Mouse (Mus musculus): Measurements from ENCODE around the gene Zfp114. TPM values are rescaled to one million over a fixed set of nuclear protein-coding genes. Genes with fewer than 3 reads are reported as not detected.

The Zfp114 gene
- polyA plus RNA-seq (2014; fragmentation: Nextera tagmentation; extraction: Ambion mirVana) = 5.0 and 6.3 TPM in 2 replicates

GRCm38 (mm10) chr7:24174618-24175336 is at the start of gene Zfp114:
Gene Zfp114 (plus strand): TSS chr7:24175060.
- Histone ChIP-seq H3K4me2 (ENCODE audit: low read length) (peak within 1 kb of the TSS; percentile 41), H3K9me3 (ENCODE audit: control insufficient read depth, low read length) (no peaks in the 10 kb centered on the region), H3K36me3 (ENCODE audit: control insufficient read depth, insufficient read depth, low read length) (no peaks in the 10 kb centered on the region), H3K9ac (ENCODE audit: low read length) (peak within 1 kb of the TSS; percentile 59), H3K27ac (ENCODE audit: low read depth) (peak within 1 kb of the TSS; percentile 36; the same call in 1 of the 2 replicates), H3K4me1 (replicated peaks; ENCODE audit: control insufficient read depth, insufficient read depth, low read length) (peaks cover 3% of the 10 kb centered on the region; the same call in 1 of the 2 replicates), H3K27me3 (replicated peaks; ENCODE audit: control insufficient read depth, insufficient read depth, low read length) (no peaks in the 10 kb centered on the region), H3K4me3 (ENCODE audit: low read depth, low read length) (peak within 1 kb of the TSS; percentile 54)
- peak; percentile 91 for ATAC-seq (replicated peaks; ENCODE audit: low FRiP score, low TSS enrichment, low read depth)
- DNase-seq (ENCODE audit: low spot score) = peak; percentile 92
- 11% methylated on average over 23 of the region's 23 CpGs for WGBS

GRCm38 (mm10) chr7:24133425-24133995 is 41.4 kb upstream of the Zfp114 start:
- ATAC-seq (replicated peaks; ENCODE audit: low FRiP score, low TSS enrichment, low read depth) (no peak; the same call in 1 of the 2 replicates), DNase-seq (ENCODE audit: low spot score) (peak; percentile 41)
- Histone ChIP-seq H3K27me3 (replicated peaks; ENCODE audit: control insufficient read depth, insufficient read depth, low read length) (no peaks in the 10 kb centered on the region), H3K4me1 (replicated peaks; ENCODE audit: control insufficient read depth, insufficient read depth, low read length) (peaks cover 14% of the 10 kb centered on the region), H3K36me3 (ENCODE audit: control insufficient read depth, insufficient read depth, low read length) (peaks cover 23% of the 10 kb centered on the region), H3K27ac (ENCODE audit: low read depth) (0 out of 2 replicates have a peak overlapping the region, but pooled peaks have one; percentile 1), H3K4me3 (ENCODE audit: low read depth, low read length) (peak overlapping the region; percentile 74), H3K9me3 (ENCODE audit: control insufficient read depth, low read length) (no peaks in the 10 kb centered on the region), H3K4me2 (ENCODE audit: low read length) (peak overlapping the region; percentile 90), H3K9ac (ENCODE audit: low read length) (peak overlapping the region; percentile 71)
- 17% methylated on average over 6 of the region's 6 CpGs for WGBS

- DNase-seq (ENCODE audit: low spot score) = peak; percentile 87
- 0 out of 2 replicates have a peak within 1 kb of the TSS, but pooled peaks have one; percentile 1 for H3K27ac ChIP-seq (ENCODE audit: low read depth)
- WGBS = 3% methylated on average over 32 of the region's 32 CpGs
Measured at GRCm38 (mm10) chr7:24133996-24134828, 40.6 kb upstream of the Zfp114 start, which contains the start of gene Zfp235. Gene Zfp235 (plus strand): TSS chr7:24134169.

GRCm38 (mm10) chr7:24142566-24142965 is 32.3 kb upstream of the Zfp114 start:
- no peak overlapping the region for H3K4me2 ChIP-seq (ENCODE audit: low read length)
- WGBS = 92% methylated on average over 6 of the region's 6 CpGs
- peaks cover 37% of the 10 kb centered on the region for H3K36me3 ChIP-seq (ENCODE audit: control insufficient read depth, insufficient read depth, low read length)
- H3K9ac ChIP-seq (ENCODE audit: low read length) = no peak overlapping the region
- ATAC-seq (replicated peaks; ENCODE audit: low FRiP score, low TSS enrichment, low read depth) = no peak
- no peak overlapping the region for H3K4me3 ChIP-seq (ENCODE audit: low read depth, low read length)
- no peaks in the 10 kb centered on the region for H3K9me3 ChIP-seq (ENCODE audit: control insufficient read depth, low read length)
- H3K4me1 ChIP-seq (replicated peaks; ENCODE audit: control insufficient read depth, insufficient read depth, low read length) = no peaks in the 10 kb centered on the region
- H3K27ac ChIP-seq (ENCODE audit: low read depth) = no peak overlapping the region
- no peaks in the 10 kb centered on the region for H3K27me3 ChIP-seq (replicated peaks; ENCODE audit: control insufficient read depth, insufficient read depth, low read length)
- DNase-seq (ENCODE audit: low spot score) = no peak

More at GRCm38 (mm10) chr7:24133996-24134828, 40.6 kb upstream of the Zfp114 start, which contains the start of gene Zfp235:
- Histone ChIP-seq H3K9ac (ENCODE audit: low read length) (peak within 1 kb of the TSS; percentile 71), H3K9me3 (ENCODE audit: control insufficient read depth, low read length) (no peaks in the 10 kb centered on the region), H3K4me3 (ENCODE audit: low read depth, low read length) (peak within 1 kb of the TSS; percentile 74), H3K4me2 (ENCODE audit: low read length) (peak within 1 kb of the TSS; percentile 90), H3K4me1 (replicated peaks; ENCODE audit: control insufficient read depth, insufficient read depth, low read length) (peaks cover 14% of the 10 kb centered on the region), H3K36me3 (ENCODE audit: control insufficient read depth, insufficient read depth, low read length) (peaks cover 29% of the 10 kb centered on the region), H3K27me3 (replicated peaks; ENCODE audit: control insufficient read depth, insufficient read depth, low read length) (no peaks in the 10 kb centered on the region)
- ATAC-seq (replicated peaks; ENCODE audit: low FRiP score, low TSS enrichment, low read depth) = peak; percentile 92

- Histone ChIP-seq H3K36me3 (ENCODE audit: control insufficient read depth, insufficient read depth, low read length) (no peaks in the 10 kb centered on the region), H3K27ac (ENCODE audit: low read depth) (no peak overlapping the region), H3K4me1 (replicated peaks; ENCODE audit: control insufficient read depth, insufficient read depth, low read length) (no peaks in the 10 kb centered on the region), H3K4me2 (ENCODE audit: low read length) (no peak overlapping the region), H3K4me3 (ENCODE audit: low read depth, low read length) (no peak overlapping the region), H3K27me3 (replicated peaks; ENCODE audit: control insufficient read depth, insufficient read depth, low read length) (no peaks in the 10 kb centered on the region), H3K9me3 (ENCODE audit: control insufficient read depth, low read length) (no peaks in the 10 kb centered on the region; the same call in 1 of the 2 replicates), H3K9ac (ENCODE audit: low read length) (no peak overlapping the region)
- WGBS = 5% methylated on average over 1 of the region's 1 CpGs
- ATAC-seq (replicated peaks; ENCODE audit: low FRiP score, low TSS enrichment, low read depth) = no peak
- DNase-seq (ENCODE audit: low spot score) = no peak
Measured at GRCm38 (mm10) chr7:24153272-24153671, 21.6 kb upstream of the Zfp114 start.

- H3K4me3 ChIP-seq (ENCODE audit: low read depth, low read length) = no peak overlapping the region
- no peak overlapping the region for H3K27ac ChIP-seq (ENCODE audit: low read depth)
- no peaks in the 10 kb centered on the region for H3K27me3 ChIP-seq (replicated peaks; ENCODE audit: control insufficient read depth, insufficient read depth, low read length)
Measured at GRCm38 (mm10) chr7:24172191-24172590, 2.7 kb upstream of the Zfp114 start.

GRCm38 (mm10) chr7:24175337-24175711 is 464 bp downstream of the Zfp114 start:
- WGBS = 60% methylated on average over 6 of the region's 6 CpGs
- peak overlapping the region; percentile 59 for H3K9ac ChIP-seq (ENCODE audit: low read length)

More at GRCm38 (mm10) chr7:24172191-24172590, 2.7 kb upstream of the Zfp114 start:
- Histone ChIP-seq H3K9me3 (ENCODE audit: control insufficient read depth, low read length) (no peaks in the 10 kb centered on the region), H3K36me3 (ENCODE audit: control insufficient read depth, insufficient read depth, low read length) (no peaks in the 10 kb centered on the region), H3K9ac (ENCODE audit: low read length) (no peak overlapping the region), H3K4me2 (ENCODE audit: low read length) (no peak overlapping the region), H3K4me1 (replicated peaks; ENCODE audit: control insufficient read depth, insufficient read depth, low read length) (peaks cover 3% of the 10 kb centered on the region; the same call in 1 of the 2 replicates)
- DNase-seq (ENCODE audit: low spot score) (no peak), ATAC-seq (replicated peaks; ENCODE audit: low FRiP score, low TSS enrichment, low read depth) (no peak)
- 63% methylated on average over 4 of the region's 4 CpGs for WGBS

GRCm38 (mm10) chr7:24187611-24188010 is 12.8 kb downstream of the Zfp114 start:
- no peaks in the 10 kb centered on the region for H3K9me3 ChIP-seq (ENCODE audit: control insufficient read depth, low read length)
- no peak overlapping the region for H3K4me3 ChIP-seq (ENCODE audit: low read depth, low read length)
- ATAC-seq (replicated peaks; ENCODE audit: low FRiP score, low TSS enrichment, low read depth) (no peak), DNase-seq (ENCODE audit: low spot score) (peak; percentile 23)
- no peak overlapping the region for H3K9ac ChIP-seq (ENCODE audit: low read length)
- WGBS = 84% methylated on average over 1 of the region's 1 CpGs
- no peaks in the 10 kb centered on the region for H3K4me1 ChIP-seq (replicated peaks; ENCODE audit: control insufficient read depth, insufficient read depth, low read length)
- H3K36me3 ChIP-seq (ENCODE audit: control insufficient read depth, insufficient read depth, low read length) = no peaks in the 10 kb centered on the region
- no peaks in the 10 kb centered on the region for H3K27me3 ChIP-seq (replicated peaks; ENCODE audit: control insufficient read depth, insufficient read depth, low read length)
- H3K4me2 ChIP-seq (ENCODE audit: low read length) = no peak overlapping the region
- H3K27ac ChIP-seq (ENCODE audit: low read depth) = no peak overlapping the region

More at GRCm38 (mm10) chr7:24175337-24175711, 464 bp downstream of the Zfp114 start:
- H3K4me2 ChIP-seq (ENCODE audit: low read length) = peak overlapping the region; percentile 41
- H3K4me1 ChIP-seq (replicated peaks; ENCODE audit: control insufficient read depth, insufficient read depth, low read length) = peaks cover 3% of the 10 kb centered on the region; the same call in 1 of the 2 replicates
- peak overlapping the region; percentile 54 for H3K4me3 ChIP-seq (ENCODE audit: low read depth, low read length)
- no peaks in the 10 kb centered on the region for H3K27me3 ChIP-seq (replicated peaks; ENCODE audit: control insufficient read depth, insufficient read depth, low read length)
- H3K9me3 ChIP-seq (ENCODE audit: control insufficient read depth, low read length) = no peaks in the 10 kb centered on the region
- peak overlapping the region; percentile 36; the same call in 1 of the 2 replicates for H3K27ac ChIP-seq (ENCODE audit: low read depth)
- H3K36me3 ChIP-seq (ENCODE audit: control insufficient read depth, insufficient read depth, low read length) = no peaks in the 10 kb centered on the region
- DNase-seq (ENCODE audit: low spot score) = no peak
- no peak for ATAC-seq (replicated peaks; ENCODE audit: low FRiP score, low TSS enrichment, low read depth)

All from intestine, embryonic 14.5 days (tissue).